Mouse (Mus musculus): Measurements from ENCODE around the gene Kcnc2. TPM values are rescaled to one million over a fixed set of nuclear protein-coding genes. Genes with fewer than 3 reads are reported as not detected.

Gene Kcnc2
- total RNA-seq, 2 experiments from 2014 or later: 39.9 to 41.4 TPM

Other genes starting within 250 kb of the Kcnc2 start
- gene Glipr1l1, start 210.9 kb upstream of the Kcnc2 start, total RNA-seq (2021): not detected
- gene Glipr1l2, start 187.8 kb upstream of the Kcnc2 start, total RNA-seq (2021): not detected
- not detected for gene Glipr1l3, start 110.8 kb upstream of the Kcnc2 start, total RNA-seq (2021)
- under 1 TPM; 0.50 to 0.62 TPM for gene Caps2, start 107.5 kb upstream of the Kcnc2 start, total RNA-seq (2021)